Mouse (Mus musculus): ENCODE measurements at regions not wholly inside any gene's neighbourhood (a gene's known extent, or its start where the extent isn't known, plus 50 kb on each side); places are given as distances from the start of the nearest gene placed in this dataset.
A peak's percentile ranks its signal among the peaks of the same experiment; 100 is the strongest.

- no peak for DNase-seq
Observed at GRCm38 (mm10) chr14:28777791-28778190, 240.2 kb upstream of the Lrtm1 start.

- DNase-seq = peak; percentile 34
Observed at GRCm38 (mm10) chr14:28781660-28782059, 236.3 kb upstream of the Lrtm1 start.

GRCm38 (mm10) chr14:28784106-28784633 lies 233.8 kb upstream of the Lrtm1 start:
- DNase-seq = peak; percentile 20

GRCm38 (mm10) chr14:28798290-28798689 lies 219.7 kb upstream of the Lrtm1 start:
- DNase-seq = no peak

- no peak for DNase-seq
Observed at GRCm38 (mm10) chr14:28801681-28802080, 216.3 kb upstream of the Lrtm1 start.

- no peak for DNase-seq
Observed at GRCm38 (mm10) chr14:28802126-28802525, 215.9 kb upstream of the Lrtm1 start.

GRCm38 (mm10) chr14:28808094-28808493 lies 209.9 kb upstream of the Lrtm1 start:
- DNase-seq = no peak

- DNase-seq = no peak
Observed at GRCm38 (mm10) chr14:28809355-28809754, 208.7 kb upstream of the Lrtm1 start.

GRCm38 (mm10) chr14:28820970-28821369 lies 197.0 kb upstream of the Lrtm1 start:
- DNase-seq = no peak

- DNase-seq = no peak
Observed at GRCm38 (mm10) chr14:28827186-28827585, 190.8 kb upstream of the Lrtm1 start.

- no peak for DNase-seq
Observed at GRCm38 (mm10) chr14:28837117-28837516, 180.9 kb upstream of the Lrtm1 start.

- DNase-seq = no peak
Observed at GRCm38 (mm10) chr14:28848831-28849590, 169.0 kb upstream of the Lrtm1 start.
